Comparison of ENCODE assay signal across 16 mouse cellular contexts in the genomic region with DNA sequence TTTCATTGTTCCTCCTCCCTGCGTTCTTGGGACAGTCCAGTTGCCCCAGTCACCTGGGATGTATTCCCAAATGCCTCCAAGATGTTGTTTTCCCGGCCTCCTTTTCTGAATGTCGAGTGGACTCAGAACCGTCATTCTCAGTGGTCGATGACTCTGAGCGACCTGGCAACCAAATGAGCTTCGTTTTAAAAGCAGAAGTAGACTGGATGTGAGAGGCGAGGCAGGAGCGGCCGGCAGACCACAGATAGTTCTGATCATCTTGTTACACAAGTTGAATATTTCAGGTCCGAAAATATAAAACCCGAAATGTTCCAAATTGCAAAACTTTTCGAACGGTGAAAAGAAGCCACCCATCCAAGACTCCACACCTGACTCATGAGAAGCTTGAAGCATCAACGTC.
DNase-seq lines count a peak whose midpoint lies in the region; ATAC-seq and TF ChIP-seq lines count a peak whose summit lies in the region.
"Had no signal": no experiment of that assay in that cellular context is flagged by ENCODE, and none has a peak within 500 bp of the region (broad histone marks: within the 10 kb centered on the region; RNA-seq: fewer than 3 reads in every experiment).

No protein-coding gene starts in this region.

- no peaks in the 10 kb centered on the region for H3K27me3 ChIP-seq in thymus, adult 2 months (ENCODE audit: control insufficient read depth, insufficient read depth, low read length)
- no peaks in the 10 kb centered on the region for H3K27me3 ChIP-seq in forebrain, embryonic 14.5 days (replicated peaks; ENCODE audit: control insufficient read depth, insufficient read depth, low read length)
- H3K27me3 ChIP-seq in limb, embryonic 12.5 days: no peaks in the 10 kb centered on the region
- H3K27me3 ChIP-seq: embryonic facial prominence, embryonic 12.5 days; kidney, embryonic 15.5 days; liver, embryonic 15.5 days; midbrain, embryonic 13.5 days; neural tube, embryonic 13.5 days had no signal

- peak overlapping the region; percentile 12; the same call in 1 of the 2 replicates for H3K4me2 ChIP-seq in forebrain, embryonic 14.5 days (ENCODE audit: low read length)
- peak overlapping the region; percentile 29 for H3K4me2 ChIP-seq in limb, embryonic 12.5 days
- H3K4me2 ChIP-seq: embryonic facial prominence, embryonic 12.5 days; heart, embryonic 13.5 days; hindbrain, embryonic 14.5 days; liver, embryonic 15.5 days; lung, embryonic 14.5 days; midbrain, embryonic 13.5 days; neural tube, embryonic 13.5 days had no signal

- no peak overlapping the region for H3K9ac ChIP-seq in forebrain, embryonic 14.5 days (ENCODE audit: low read length)
- H3K9ac ChIP-seq in limb, embryonic 12.5 days (replicated peaks): no peak overlapping the region
- H3K9ac ChIP-seq: embryonic facial prominence, embryonic 12.5 days; heart, embryonic 13.5 days; hindbrain, embryonic 14.5 days; kidney, embryonic 15.5 days; liver, embryonic 15.5 days; lung, embryonic 14.5 days; midbrain, embryonic 13.5 days; neural tube, embryonic 13.5 days had no signal

- no peak for ATAC-seq in forebrain, embryonic 14.5 days
- ATAC-seq in limb, embryonic 12.5 days (ENCODE audit: insufficient number of reproducible peaks, insufficient read depth, low FRiP score, low TSS enrichment, low read depth): no peak

- H3K4me3 ChIP-seq in thymus, adult 2 months (ENCODE audit: control insufficient read depth, insufficient read depth, low read length): no peak overlapping the region
- no peak overlapping the region for H3K4me3 ChIP-seq in forebrain, embryonic 14.5 days (ENCODE audit: low read depth, low read length)
- no peak overlapping the region for H3K4me3 ChIP-seq in limb, embryonic 12.5 days (replicated peaks)
- H3K4me3 ChIP-seq: embryonic facial prominence, embryonic 12.5 days; heart, adult 2 months; heart, embryonic 13.5 days; kidney, embryonic 15.5 days; liver, embryonic 15.5 days; midbrain, embryonic 13.5 days; neural tube, embryonic 13.5 days had no signal

- no peaks in the 10 kb centered on the region for H3K9me3 ChIP-seq in forebrain, embryonic 14.5 days (replicated peaks; ENCODE audit: control insufficient read depth, low read length)
- H3K9me3 ChIP-seq in limb, embryonic 12.5 days: peaks cover 7% of the 10 kb centered on the region; the same call in 1 of the 2 replicates
- H3K9me3 ChIP-seq: embryonic facial prominence, embryonic 12.5 days; kidney, embryonic 15.5 days; liver, embryonic 15.5 days; neural tube, embryonic 13.5 days had no signal

- no peak for TF ChIP-seq CTCF in thymus, adult 2 months (IDR thresholded peaks at IDR 0.05; ENCODE audit: borderline replicate concordance, control insufficient read depth, extremely low read depth, insufficient read depth, low read length, poor library complexity)

- no peaks in the 10 kb centered on the region for H3K36me3 ChIP-seq in thymus, adult 2 months (ENCODE audit: control insufficient read depth, insufficient read depth, low read length)
- no peaks in the 10 kb centered on the region for H3K36me3 ChIP-seq in forebrain, embryonic 14.5 days (ENCODE audit: control insufficient read depth, insufficient read depth, low read length)
- H3K36me3 ChIP-seq in limb, embryonic 12.5 days: no peaks in the 10 kb centered on the region
- H3K36me3 ChIP-seq: embryonic facial prominence, embryonic 12.5 days; heart, embryonic 13.5 days; kidney, embryonic 15.5 days; liver, embryonic 15.5 days; midbrain, embryonic 13.5 days; neural tube, embryonic 13.5 days had no signal

- H3K4me1 ChIP-seq in thymus, adult 2 months (replicated peaks; ENCODE audit: control insufficient read depth, insufficient read depth, low read length): no peaks in the 10 kb centered on the region
- H3K4me1 ChIP-seq in forebrain, embryonic 14.5 days (ENCODE audit: control insufficient read depth, insufficient read depth, low read length): 0 out of 2 replicates have a peak, but pooled peaks cover 7% of the 10 kb centered on the region
- H3K4me1 ChIP-seq in limb, embryonic 12.5 days (replicated peaks): peaks cover 31% of the 10 kb centered on the region
- H3K4me1 ChIP-seq: liver, embryonic 15.5 days had no signal

- DNase-seq in thymus, adult 2 months: no peak
- no peak for DNase-seq in thymus, postnatal 4 days
- no peak for DNase-seq in forebrain, embryonic 14.5 days (ENCODE audit: low spot score)
- DNase-seq in kidney, adult 9 months: no peak
- no peak for DNase-seq in urinary bladder, postnatal 36 days (ENCODE audit: low spot score in 2 of 2)
- DNase-seq in layer of hippocampus, adult 9-10 months (ENCODE audit: low spot score): no peak

- H3K27ac ChIP-seq in thymus, adult 2 months (ENCODE audit: control insufficient read depth, insufficient read depth, low read length): 0 out of 2 replicates have a peak overlapping the region, but pooled peaks have one; percentile 11
- no peak overlapping the region for H3K27ac ChIP-seq in forebrain, embryonic 14.5 days (ENCODE audit: low read depth, low read length)
- H3K27ac ChIP-seq in limb, embryonic 12.5 days: no peak overlapping the region
- H3K27ac ChIP-seq: embryonic facial prominence, embryonic 12.5 days; heart, adult 2 months; heart, embryonic 13.5 days; hindbrain, embryonic 14.5 days; kidney, embryonic 15.5 days; liver, embryonic 15.5 days; midbrain, embryonic 13.5 days; neural tube, embryonic 13.5 days had no signal

- no peak for TF ChIP-seq POLR2A in thymus, adult 2 months (IDR thresholded peaks at IDR 0.05; ENCODE audit: control insufficient read depth, extremely low read depth, insufficient read depth, low read length, poor library complexity)

- WGBS in thymus, adult 2 months: 36% methylated on average over 15 of the region's 15 CpGs
- WGBS in forebrain, embryonic 14.5 days: 71% methylated on average over 15 of the region's 15 CpGs
- 79% methylated on average over 15 of the region's 15 CpGs for WGBS in limb, embryonic 12.5 days
